Mouse (Mus musculus) right cerebral cortex, postnatal 10 days (tissue): ENCODE results near the gene Ufsp2.

ENCODE experiments used
- DNase-seq, 2 experiments: peaks; one replicate each; pipeline ENCODE4 v3.0.0; 2021; ENCODE audit warnings: low spot score in 2 of 2

Ufsp2 gene

GRCm38 (mm10) chr8:45975126-45975836 is at the start of gene Ufsp2, which contains the start of gene 1700029J07Rik:
Ufsp2 (plus strand) TSS chr8:45975528.
1700029J07Rik (minus strand) TSS chr8:45975252.
- DNase-seq = peak; percentile 99

GRCm38 (mm10) chr8:45934582-45935014 is 40.7 kb upstream of the Ufsp2 start, which contains the start of gene Ccdc110:
Ccdc110 (plus strand) TSS chr8:45934619.
- DNase-seq = peak; percentile 94 to 97

GRCm38 (mm10) chr8:45936986-45937385 is 38.3 kb upstream of the Ufsp2 start:
- no peak for DNase-seq

- no peak for DNase-seq
Observed at GRCm38 (mm10) chr8:45946283-45946682, 29.0 kb upstream of the Ufsp2 start.

- DNase-seq = no peak
Observed at GRCm38 (mm10) chr8:45950622-45951021, 24.7 kb upstream of the Ufsp2 start.

- no peak for DNase-seq
Observed at GRCm38 (mm10) chr8:45970894-45971293, 4.4 kb upstream of the Ufsp2 start.

- no peak for DNase-seq
Observed at GRCm38 (mm10) chr8:45973988-45974505, 1.3 kb upstream of the Ufsp2 start.

- DNase-seq = no peak
Observed at GRCm38 (mm10) chr8:45975837-45976468, 625 bp downstream of the Ufsp2 start.

- no peak for DNase-seq
Observed at GRCm38 (mm10) chr8:45986665-45987064, 11.3 kb downstream of the Ufsp2 start.

- no peak for DNase-seq
Observed at GRCm38 (mm10) chr8:45988189-45988588, 12.9 kb downstream of the Ufsp2 start.

GRCm38 (mm10) chr8:45990631-45991310 is 15.4 kb downstream of the Ufsp2 start:
- DNase-seq = no peak

GRCm38 (mm10) chr8:45994111-45994510 is 18.8 kb downstream of the Ufsp2 start:
- DNase-seq = no peak

GRCm38 (mm10) chr8:45995576-45995975 is 20.2 kb downstream of the Ufsp2 start:
- no peak for DNase-seq

- DNase-seq = peak in 1 of 2 experiments; percentile 22
Observed at GRCm38 (mm10) chr8:45998228-45998627, 22.9 kb downstream of the Ufsp2 start.

- peak; percentile 37 to 62 for DNase-seq
Observed at GRCm38 (mm10) chr8:45999138-45999783, 23.9 kb downstream of the Ufsp2 start, which contains the start of gene Lrp2bp. Lrp2bp (plus strand) TSS chr8:45999303.

GRCm38 (mm10) chr8:45999784-46000705 is 24.7 kb downstream of the Ufsp2 start:
- DNase-seq = peak; percentile 98 to 99

- no peak for DNase-seq
Observed at GRCm38 (mm10) chr8:46005596-46005995, 30.3 kb downstream of the Ufsp2 start, which contains the start of gene Ankrd37. Ankrd37 (minus strand) TSS chr8:46005707.

GRCm38 (mm10) chr8:46007050-46007672 is 31.8 kb downstream of the Ufsp2 start:
- DNase-seq = no peak

GRCm38 (mm10) chr8:46010306-46010705 is 35.0 kb downstream of the Ufsp2 start:
- peak; percentile 39 to 71 for DNase-seq
